Mouse (Mus musculus) left cerebral cortex, postnatal 14 days (tissue): ENCODE measurements around the gene E2f4. TPM values are rescaled to one million over a fixed set of nuclear protein-coding genes. Genes with fewer than 3 reads are reported as not detected.

Experiments
- DNase-seq, 2 experiments: peaks; one replicate each; pipeline ENCODE4 v3.0.0; 2021 to 2022; ENCODE audit warnings: low spot score in 2 of 2, mixed read lengths in 1 of 2
- intact Hi-C: fragments of 180-260 bp; cut with DNase I; formaldehyde crosslinking; loops from one replicate; pipeline ENCODE4 v1.15.1; 2025
- long read RNA-seq, 2 experiments: library from polyadenylated mRNA; stranded (forward); transcript quantifications; one replicate each; pipeline ENCODE4 v2.0.0; 2021
- total RNA-seq, 2 experiments: library from RNA; stranded (reverse); gene quantifications; 2 replicates each; pipeline ENCODE4 v1.2.3; 2021

Gene E2f4
- total RNA-seq, result 10 to 100 TPM; 31.5 to 32.1 TPM
- long read RNA-seq, experiment 1, transcript E2f4-201 (10 exons, 1,993 nt), result major isoform, 63 of 85 reads
- long read RNA-seq, experiment 1, partial matches to known transcripts, result 12 of 85 reads
- long read RNA-seq, experiment 1, other reads (novel, unspliced or antisense), result 10 of 85 reads
- long read RNA-seq, experiment 2, transcript E2f4-201 (10 exons, 1,993 nt), result major isoform, 55 of 70 reads
- long read RNA-seq, experiment 2, partial matches to known transcripts, result 4 of 70 reads
- long read RNA-seq, experiment 2, other reads (novel, unspliced or antisense), result 11 of 70 reads

- intact Hi-C loops, result no loop called here
- peak; percentile 88 to 95 for DNase-seq
Observed at GRCm38 (mm10) chr8:105297511-105298192, at the start of gene E2f4. Gene E2f4, plus strand, starts transcription at chr8:105297663.

- intact Hi-C loops, result no loop called here
Observed at GRCm38 (mm10) chr8:105251954-105252353, 45.5 kb upstream of the E2f4 start.

GRCm38 (mm10) chr8:105252680-105253537, 44.6 kb upstream of the E2f4 start:
- intact Hi-C loops, result no loop called here
- no peak for DNase-seq

More at GRCm38 (mm10) chr8:105251954-105252353, 45.5 kb upstream of the E2f4 start:
- no peak for DNase-seq

GRCm38 (mm10) chr8:105253766-105254151, 43.7 kb upstream of the E2f4 start:
- no peak for DNase-seq
- intact Hi-C loops, result no loop called here

- DNase-seq, result peak; percentile 89 to 92
- intact Hi-C loops, result no loop called here
Observed at GRCm38 (mm10) chr8:105254152-105254965, 43.1 kb upstream of the E2f4 start.

- peak in 1 of 2 experiments; percentile 45 for DNase-seq
- intact Hi-C loops, result no loop called here
Observed at GRCm38 (mm10) chr8:105254966-105255350, 42.5 kb upstream of the E2f4 start, which contains the start of gene B3gnt9. Gene B3gnt9, minus strand, starts transcription at chr8:105255153.

- intact Hi-C loops, result no loop called here
- DNase-seq, result no peak
Observed at GRCm38 (mm10) chr8:105257318-105258114, 39.9 kb upstream of the E2f4 start.

- intact Hi-C loops, result no loop called here
- no peak for DNase-seq
Observed at GRCm38 (mm10) chr8:105258911-105259720, 38.3 kb upstream of the E2f4 start.

- peak; percentile 59 to 69 for DNase-seq
- intact Hi-C loops, result no loop called here
Observed at GRCm38 (mm10) chr8:105259721-105260320, 37.6 kb upstream of the E2f4 start.

GRCm38 (mm10) chr8:105260371-105261099, 36.9 kb upstream of the E2f4 start:
- DNase-seq, result no peak
- intact Hi-C loops, result no loop called here

GRCm38 (mm10) chr8:105261326-105261980, 36.0 kb upstream of the E2f4 start:
- no peak for DNase-seq
- intact Hi-C loops, result no loop called here

GRCm38 (mm10) chr8:105263244-105263912, 34.1 kb upstream of the E2f4 start:
- DNase-seq, result no peak
- intact Hi-C loops, result no loop called here

GRCm38 (mm10) chr8:105264024-105264982, 33.2 kb upstream of the E2f4 start, which contains the start of the genes Tradd and Fbxl8:
Gene Tradd, minus strand, starts transcription at chr8:105264609.
Gene Fbxl8, plus strand, starts transcription at chr8:105264648.
- intact Hi-C loops, result no loop called here
- DNase-seq, result no peak

- intact Hi-C loops, result no loop called here
Observed at GRCm38 (mm10) chr8:105265128-105265527, 32.3 kb upstream of the E2f4 start.

More at GRCm38 (mm10) chr8:105265128-105265527, 32.3 kb upstream of the E2f4 start:
- no peak for DNase-seq
